Mouse (Mus musculus): Measurements from ENCODE around the gene Asb18. TPM values are rescaled to one million over a fixed set of nuclear protein-coding genes. Genes with fewer than 3 reads are reported as not detected.

The Asb18 gene
- total RNA-seq, 1 experiment from 2014 or later, result not detected

DNA sequence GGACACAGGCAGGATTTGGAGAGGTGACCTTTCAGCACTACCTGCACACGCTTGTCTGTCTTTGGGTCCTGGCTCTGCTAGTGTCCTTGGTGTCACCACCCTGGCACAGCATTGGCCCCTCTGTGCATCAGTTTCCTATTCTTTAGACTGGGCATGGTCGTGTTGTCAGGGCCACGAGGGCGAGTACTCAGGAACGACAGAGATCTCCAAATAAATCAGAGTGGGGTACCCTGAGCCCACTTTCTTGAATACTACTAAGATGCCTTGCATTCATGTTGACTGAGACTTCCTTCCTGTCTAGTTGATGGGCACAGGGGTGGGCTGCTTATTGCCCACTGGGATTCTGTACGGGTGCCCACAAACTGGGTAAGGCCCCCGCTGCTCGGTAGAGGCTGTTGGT lies 37.2 kb downstream of the Asb18 start:
- no peak for ATAC-seq (replicated peaks; ENCODE audit: insufficient number of reproducible peaks, low FRiP score, low TSS enrichment, poor library complexity, severe bottlenecking)

DNA sequence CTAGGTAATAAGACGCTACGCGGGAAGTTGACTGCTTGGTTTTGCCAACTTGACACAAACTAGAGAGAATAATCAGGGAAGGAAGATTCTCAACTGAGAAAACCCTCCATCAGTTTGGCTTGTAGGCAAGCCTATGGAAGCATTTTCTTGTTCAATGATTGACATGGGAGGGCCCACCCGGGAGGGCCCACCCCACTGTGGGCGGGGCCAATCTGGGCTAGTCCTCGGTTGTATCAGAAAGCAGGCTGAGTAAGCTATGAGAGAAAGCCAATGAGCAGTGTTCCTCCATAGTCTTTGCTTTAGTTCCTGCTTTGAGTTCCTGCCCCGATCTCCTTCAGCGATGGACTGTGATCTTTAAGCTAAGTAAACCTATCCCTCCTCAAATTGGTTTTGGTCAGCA lies 38.1 kb downstream of the Asb18 start:
- no peak for ATAC-seq (replicated peaks; ENCODE audit: insufficient number of reproducible peaks, low FRiP score, low TSS enrichment, poor library complexity, severe bottlenecking)

DNA sequence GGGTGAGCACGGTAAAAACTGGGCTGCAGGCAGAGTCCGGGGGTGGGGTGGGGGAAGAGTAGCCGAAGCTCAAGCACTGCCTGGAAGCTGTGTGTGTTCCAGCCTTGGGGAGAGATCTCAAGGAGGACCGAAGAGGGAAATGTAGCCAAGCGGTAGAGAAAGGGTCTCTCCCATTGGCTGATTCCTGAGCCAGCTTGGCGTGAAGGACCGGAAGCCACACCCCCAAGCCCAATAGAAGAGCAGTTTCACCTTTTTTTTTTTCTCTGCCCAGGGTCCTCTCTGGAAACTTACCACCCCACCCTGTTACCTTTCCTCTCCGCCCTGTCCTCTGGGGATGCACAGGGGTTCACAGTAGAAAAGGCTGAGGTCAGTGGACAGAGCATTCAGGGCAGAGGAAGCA lies 39.9 kb downstream of the Asb18 start:
- ATAC-seq (replicated peaks; ENCODE audit: insufficient number of reproducible peaks, low FRiP score, low TSS enrichment, poor library complexity, severe bottlenecking), result no peak

DNA sequence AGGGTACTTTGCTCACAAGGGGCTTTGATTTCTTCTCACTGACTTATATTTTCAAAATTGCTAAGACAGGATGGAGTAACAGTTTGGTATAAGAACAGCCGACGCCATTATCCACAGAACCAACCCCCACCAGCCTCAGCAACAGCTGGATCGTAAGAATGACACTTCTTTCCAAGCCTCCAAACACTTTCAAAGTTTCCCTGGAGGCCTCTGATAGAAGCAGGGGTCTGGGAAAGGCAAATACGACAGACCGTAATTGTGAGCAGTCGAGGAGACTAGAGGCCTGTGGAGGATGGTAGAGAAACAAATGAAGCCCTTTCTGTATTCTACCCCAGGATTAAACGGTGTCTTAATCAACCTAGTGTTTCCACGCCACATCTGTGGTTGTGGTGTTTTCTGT lies 42.6 kb downstream of the Asb18 start:
- no peak for ATAC-seq (replicated peaks; ENCODE audit: insufficient number of reproducible peaks, low FRiP score, low TSS enrichment, poor library complexity, severe bottlenecking)

DNA sequence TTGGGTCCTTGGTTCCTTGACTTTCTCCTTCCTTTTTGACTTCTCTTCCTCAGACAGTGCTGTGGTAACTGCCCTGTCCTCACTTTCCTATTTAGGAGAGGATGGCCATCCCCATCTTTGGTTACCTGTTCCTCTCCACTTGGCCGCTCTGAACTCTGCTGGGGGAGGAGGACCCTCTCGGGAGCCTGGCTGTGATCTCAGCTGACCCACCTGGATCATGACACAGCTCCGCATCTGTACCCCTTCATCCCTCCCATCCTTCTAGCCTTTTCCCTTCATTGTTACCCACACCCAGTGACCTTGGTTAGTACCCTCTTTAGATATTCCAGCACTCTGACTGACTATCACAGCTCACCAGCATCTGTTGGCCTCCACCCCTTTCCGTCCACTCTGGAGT lies 44.8 kb downstream of the Asb18 start:
- ATAC-seq (replicated peaks; ENCODE audit: insufficient number of reproducible peaks, low FRiP score, low TSS enrichment, poor library complexity, severe bottlenecking), result no peak

DNA sequence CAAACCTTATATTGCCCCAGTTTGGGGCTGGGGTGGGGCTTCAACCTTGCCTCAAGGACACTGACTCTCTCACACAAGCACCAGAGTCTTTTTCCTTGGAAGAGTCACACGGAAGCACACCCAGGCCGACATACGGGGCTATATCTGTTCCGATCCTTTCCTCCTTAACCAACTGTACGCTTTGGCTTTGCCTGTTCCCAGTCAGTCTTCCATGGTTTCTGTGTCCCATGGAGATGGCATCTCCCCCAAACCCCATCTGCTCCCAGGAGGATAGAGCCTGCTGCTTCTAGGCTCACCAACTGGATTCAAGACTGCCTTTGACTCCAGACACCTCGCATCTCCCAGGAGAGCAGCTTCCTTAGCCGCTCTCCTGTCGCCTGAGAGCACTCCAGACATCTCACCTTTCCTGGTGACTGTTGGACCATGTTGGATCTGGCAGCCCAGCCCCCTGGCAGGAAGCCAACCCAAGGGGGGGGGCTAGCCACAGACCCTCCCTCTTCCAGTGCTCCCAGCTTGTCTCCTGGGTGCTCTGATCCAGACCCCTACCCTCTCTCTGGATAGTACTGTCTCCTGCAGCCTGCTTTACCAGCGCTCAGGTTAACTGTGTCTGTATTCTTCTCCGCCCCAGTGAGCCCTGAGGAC lies 45.3 kb downstream of the Asb18 start:
- ATAC-seq (replicated peaks; ENCODE audit: insufficient number of reproducible peaks, low FRiP score, low TSS enrichment, poor library complexity, severe bottlenecking), result no peak

DNA sequence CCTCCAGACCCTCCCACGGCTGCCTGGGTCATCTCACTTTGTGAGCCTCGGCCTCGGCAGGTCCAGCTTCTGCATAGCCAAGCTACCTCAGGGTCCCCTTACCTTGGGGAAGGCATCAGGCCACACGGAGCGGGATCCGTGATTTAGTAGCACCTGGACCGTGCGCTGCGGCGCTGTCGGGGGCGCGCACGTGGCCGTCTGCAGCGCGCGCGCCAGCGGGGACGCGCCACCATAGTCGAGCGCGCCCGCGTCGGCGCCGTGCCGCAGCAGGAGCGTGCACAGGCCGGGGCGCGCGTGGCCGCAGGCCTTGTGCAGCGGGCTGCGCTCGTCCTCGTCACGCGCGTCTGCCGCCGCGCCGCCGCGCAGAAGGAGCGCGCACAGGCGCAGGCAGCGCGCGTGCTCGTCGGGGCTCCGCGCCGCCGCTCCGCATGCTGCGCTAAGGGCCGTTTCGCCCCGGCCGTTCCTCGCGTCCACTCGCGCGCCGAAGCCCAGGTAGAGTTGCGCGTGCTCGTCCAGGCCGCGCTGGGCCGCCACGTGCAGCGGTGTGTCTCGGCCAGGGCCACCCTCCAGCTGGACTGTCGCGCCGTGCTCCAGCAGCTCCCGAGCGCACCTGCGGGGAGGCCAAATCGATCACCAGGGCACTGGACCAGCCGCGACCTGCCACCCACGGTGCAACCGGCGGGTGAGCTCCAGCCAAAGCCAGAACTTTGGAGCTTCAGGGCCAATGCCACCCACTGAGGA lies 46.2 kb downstream of the Asb18 start:
- no peak for ATAC-seq (replicated peaks; ENCODE audit: insufficient number of reproducible peaks, low FRiP score, low TSS enrichment, poor library complexity, severe bottlenecking)

DNA sequence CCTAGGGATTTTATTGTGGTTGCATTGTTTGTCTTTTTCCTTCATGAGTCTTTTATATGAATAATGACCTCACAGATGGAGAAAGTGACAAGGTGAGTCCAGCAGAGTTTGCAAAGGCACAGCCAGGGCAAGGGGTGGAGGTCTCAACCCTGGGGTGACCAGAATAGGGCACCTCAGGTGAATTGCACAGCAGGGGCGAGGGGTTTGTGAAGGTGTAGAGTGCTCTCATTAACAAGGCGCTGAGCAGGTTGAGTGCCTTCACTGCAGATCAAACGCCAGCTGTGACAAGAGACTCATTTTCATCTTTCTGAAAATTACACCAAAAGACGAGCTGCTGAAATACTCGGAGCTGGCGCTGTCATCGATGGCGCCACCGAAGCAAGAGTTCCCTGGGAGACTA lies 46.9 kb downstream of the Asb18 start:
- ATAC-seq (replicated peaks; ENCODE audit: insufficient number of reproducible peaks, low FRiP score, low TSS enrichment, poor library complexity, severe bottlenecking), result no peak

DNA sequence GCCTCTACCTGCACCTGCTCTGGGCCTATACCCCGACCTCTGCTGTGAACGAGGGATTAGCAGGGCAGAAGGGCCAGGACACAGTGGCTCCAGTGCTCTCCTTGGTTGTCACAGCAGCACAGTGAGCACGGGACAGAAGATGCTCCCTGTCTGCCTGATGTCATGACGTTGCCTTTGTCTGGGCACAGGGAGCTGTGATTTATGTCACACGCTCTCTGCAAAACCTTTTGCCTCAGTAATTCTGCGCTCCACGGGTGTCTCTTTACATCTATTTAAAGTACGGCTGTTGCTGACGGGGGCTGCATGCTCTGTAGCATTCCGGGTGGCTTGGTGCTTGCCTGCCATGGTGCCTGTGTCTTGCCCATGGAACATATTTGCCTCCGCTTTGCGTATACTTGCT lies 50.0 kb downstream of the Asb18 start:
- ATAC-seq (replicated peaks; ENCODE audit: insufficient number of reproducible peaks, low FRiP score, low TSS enrichment, poor library complexity, severe bottlenecking), result no peak

DNA sequence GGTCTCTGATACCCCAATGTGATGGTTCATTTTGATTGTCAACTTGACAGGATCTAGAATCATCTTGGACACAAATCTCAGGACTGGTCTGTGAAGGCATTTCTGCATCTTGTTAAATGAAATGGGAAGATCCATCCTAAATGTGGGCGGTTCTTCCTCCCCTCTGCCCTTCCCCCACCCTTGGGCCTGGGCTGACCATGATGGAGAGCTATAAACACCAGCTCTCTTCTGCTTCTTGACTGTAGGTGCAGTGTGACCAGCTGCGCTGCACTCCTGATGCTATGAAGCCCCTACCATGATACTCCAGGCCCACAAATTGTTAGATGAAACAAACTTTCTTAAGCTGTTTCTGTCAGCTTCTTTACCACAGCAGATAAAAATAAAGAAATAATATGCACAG lies 51.2 kb downstream of the Asb18 start:
- ATAC-seq (replicated peaks; ENCODE audit: insufficient number of reproducible peaks, low FRiP score, low TSS enrichment, poor library complexity, severe bottlenecking), result no peak

DNA sequence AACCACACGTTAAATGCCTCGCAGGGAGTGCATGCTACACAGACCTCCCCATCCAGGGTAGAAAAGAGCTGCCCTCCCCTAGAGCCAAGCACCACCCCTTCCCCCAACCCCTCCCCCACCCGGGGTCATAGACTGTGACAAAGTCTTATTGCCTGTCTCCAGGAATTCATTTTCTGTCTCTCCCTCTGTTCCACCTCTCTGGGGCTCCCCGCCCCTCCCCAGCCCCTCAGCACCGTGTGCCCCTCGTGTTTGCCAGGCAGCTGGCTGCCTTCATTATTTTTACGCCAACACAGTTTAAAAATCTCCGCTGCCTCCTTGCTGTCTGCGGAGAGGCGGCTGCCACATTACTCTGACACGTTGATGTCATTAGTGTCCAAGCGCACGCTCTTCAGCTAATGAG lies 52.4 kb downstream of the Asb18 start:
- no peak for ATAC-seq (replicated peaks; ENCODE audit: insufficient number of reproducible peaks, low FRiP score, low TSS enrichment, poor library complexity, severe bottlenecking)

DNA sequence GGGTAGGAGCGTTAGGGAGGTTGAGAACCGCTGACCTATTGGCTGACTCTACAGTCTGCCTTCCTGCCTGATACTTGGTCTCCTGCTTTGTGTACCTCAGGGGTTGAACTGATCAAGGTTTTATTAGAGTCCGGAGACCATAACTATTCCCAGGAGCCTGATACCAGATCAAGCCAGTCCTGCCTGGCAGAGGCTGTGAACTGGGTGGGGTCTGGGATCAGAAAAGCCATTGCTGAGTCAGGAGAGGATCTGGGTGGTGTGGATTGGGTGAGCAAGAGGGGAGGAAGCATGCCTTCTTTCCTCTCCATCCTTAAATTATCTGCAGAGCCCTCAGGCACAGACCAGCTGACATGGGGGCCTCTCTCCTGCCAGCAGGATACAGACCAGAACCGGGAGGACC lies 55.1 kb downstream of the Asb18 start:
- ATAC-seq (replicated peaks; ENCODE audit: insufficient number of reproducible peaks, low FRiP score, low TSS enrichment, poor library complexity, severe bottlenecking), result no peak

DNA sequence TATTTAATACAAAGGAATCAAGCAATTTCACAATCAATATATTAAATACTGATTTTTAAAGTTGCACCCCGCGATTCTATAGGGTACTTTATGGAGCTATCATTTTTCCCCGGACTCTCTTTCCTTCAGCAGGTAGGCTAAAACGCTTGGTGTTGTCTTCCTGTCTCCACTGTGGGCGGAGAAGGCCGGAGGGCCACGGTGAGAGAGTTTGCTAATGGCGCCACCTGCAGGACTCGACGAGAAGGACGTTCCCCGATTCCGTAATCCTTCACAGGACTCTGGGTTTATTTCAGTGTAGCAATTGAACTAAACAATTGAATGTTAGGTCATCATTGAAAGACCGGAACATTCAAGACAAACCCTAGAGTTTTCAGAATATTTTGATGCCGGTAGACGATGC lies 71.3 kb downstream of the Asb18 start:
- ATAC-seq (replicated peaks; ENCODE audit: insufficient number of reproducible peaks, low FRiP score, low TSS enrichment, poor library complexity, severe bottlenecking), result peak; percentile 54; the same call in 1 of the 2 replicates

DNA sequence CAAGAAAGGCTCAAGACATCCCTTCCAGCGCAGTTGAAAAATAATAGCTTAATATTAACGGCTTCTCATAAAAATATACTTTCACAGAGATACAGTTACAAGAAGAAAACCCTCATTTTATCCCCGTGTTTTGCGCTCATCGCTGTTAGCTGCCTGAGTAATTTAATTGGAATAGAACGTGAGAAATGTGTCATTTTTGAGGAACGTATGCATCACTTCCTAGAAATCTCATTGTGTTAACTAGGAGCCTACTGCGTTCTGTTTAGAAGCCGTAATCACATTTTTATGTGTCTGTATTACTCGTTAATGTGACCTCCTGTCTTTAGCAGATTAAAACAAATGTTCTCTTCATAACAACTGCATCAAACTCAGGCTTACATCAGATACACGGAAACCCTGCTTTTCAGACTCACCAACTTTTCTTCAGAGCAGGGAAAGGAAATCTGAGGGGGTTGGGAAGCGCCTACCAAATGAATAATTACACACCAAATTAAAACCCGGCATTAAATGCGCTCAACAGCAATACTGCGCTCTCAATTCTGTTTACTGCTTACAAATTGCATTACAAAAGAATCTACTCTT lies 72.0 kb downstream of the Asb18 start:
- ATAC-seq (replicated peaks; ENCODE audit: insufficient number of reproducible peaks, low FRiP score, low TSS enrichment, poor library complexity, severe bottlenecking), result no peak

DNA sequence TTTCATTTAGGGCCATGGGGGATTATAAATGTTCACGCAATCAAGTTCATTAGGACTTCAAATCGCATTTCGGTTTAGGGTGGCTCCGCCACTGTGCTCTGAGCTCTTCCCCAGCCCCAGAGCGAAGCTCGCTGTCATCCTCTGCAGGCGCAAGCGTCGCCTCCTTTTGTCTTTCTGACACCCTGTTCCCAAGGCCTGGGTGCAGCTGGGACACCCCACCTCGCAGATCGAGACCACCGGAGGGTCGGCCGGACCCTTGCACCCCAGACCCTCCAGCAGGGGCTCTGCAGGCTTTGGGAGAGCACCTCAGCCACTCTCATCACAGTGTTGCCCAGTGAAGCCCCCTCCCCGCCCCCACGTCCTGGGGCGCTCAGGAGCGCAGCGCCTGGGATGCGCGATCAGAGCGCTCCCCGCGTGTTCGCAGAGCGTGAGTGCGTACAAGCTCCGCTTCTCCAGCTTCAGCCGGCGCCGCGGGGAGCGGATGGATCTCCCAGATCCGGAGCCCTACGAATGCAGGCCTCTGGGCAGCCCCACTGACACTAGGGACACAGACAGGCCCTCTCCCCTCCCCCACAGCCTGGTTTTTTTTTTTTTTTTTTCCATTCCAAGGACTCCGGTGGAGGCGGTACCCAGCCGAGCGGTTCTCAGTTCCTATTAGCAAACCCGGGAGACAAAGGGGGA lies 72.6 kb downstream of the Asb18 start:
- no peak for ATAC-seq (replicated peaks; ENCODE audit: insufficient number of reproducible peaks, low FRiP score, low TSS enrichment, poor library complexity, severe bottlenecking)

DNA sequence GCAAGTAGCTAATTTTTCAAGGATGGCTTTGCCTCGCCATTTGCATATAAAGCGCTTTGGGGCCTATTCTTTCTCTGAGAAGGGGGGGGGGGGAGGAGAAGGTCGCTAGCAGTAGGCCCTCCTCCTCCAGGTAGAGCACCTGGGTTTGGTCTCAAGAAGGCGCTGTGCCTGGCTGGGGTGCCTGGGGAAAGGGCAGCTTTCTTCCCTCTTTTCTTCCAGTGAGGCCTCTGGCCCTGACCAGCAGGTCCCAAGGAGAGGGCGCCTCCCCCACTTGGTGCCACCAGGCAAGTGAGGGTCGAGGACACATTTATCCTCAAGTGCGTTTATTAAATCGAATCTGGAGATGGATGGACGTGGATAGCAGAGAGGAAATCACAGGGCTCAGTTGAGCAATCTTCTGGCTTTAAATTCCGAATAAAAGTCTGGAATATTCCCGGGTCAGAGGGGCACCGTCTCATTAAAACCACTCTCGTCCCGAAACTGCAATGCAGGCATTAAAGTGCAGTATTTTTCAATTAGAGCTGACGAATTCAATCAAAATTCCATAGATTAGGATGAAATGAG lies 73.4 kb downstream of the Asb18 start:
- no peak for ATAC-seq (replicated peaks; ENCODE audit: insufficient number of reproducible peaks, low FRiP score, low TSS enrichment, poor library complexity, severe bottlenecking)

DNA sequence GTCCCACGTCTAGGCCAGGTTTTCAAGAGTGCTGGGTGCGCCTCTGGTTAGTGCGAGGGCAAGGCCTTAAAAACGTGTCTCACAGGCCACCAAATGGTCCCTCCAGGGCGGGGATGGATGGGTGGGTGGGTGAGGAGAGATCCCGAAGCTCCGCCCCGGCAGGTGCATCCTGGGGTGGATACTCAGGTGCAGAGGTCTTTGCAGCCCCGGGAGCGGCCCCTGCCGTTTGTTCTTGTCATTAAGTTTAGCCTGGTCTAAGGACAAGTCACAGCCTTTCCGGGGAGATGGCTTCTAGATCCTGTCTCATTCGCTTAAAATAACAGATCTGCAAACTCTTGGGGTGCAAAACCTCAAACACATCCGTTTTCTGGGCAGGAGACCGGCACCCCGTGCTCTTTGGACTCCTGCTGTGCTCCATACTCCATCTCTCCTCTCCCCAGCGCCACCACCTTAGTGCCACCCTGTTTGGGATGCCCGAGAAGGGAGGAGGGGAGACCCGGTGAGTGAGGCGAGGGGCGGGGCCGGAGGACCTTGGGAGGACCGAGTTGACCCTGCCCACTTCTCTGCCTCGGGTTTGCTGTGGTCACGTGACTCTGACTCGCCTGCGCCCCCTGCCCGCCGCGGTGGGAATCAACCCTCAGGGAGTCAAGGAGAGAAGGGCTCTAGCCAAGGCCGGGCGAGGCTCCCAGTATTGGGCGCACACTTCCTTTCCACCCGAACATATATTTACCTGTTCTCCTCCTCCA lies 74.3 kb downstream of the Asb18 start:
- ATAC-seq (replicated peaks; ENCODE audit: insufficient number of reproducible peaks, low FRiP score, low TSS enrichment, poor library complexity, severe bottlenecking), result no peak; the same call in 1 of the 2 replicates

DNA sequence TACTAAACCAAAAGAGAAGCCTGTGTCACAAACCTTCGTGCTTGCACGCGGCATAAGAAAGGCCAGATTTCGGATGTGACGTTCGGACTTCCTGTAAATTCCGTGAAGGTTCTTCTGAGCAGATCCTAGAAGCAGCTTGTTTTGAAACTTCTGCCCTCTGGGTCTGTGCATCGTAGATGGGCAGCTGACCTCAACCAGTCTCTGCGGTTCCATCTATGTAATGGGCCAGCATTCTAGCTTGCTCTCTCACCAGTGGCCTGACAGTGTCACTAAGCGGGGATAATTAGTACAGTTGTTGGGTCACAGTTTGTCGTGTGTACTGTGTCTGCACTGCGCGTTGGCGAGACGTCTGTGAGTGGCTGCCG lies 74.9 kb downstream of the Asb18 start:
- ATAC-seq (replicated peaks; ENCODE audit: insufficient number of reproducible peaks, low FRiP score, low TSS enrichment, poor library complexity, severe bottlenecking), result no peak
